Mouse (Mus musculus): ENCODE results near the gene Olfr1415.
"Not testable (repeated sequence)": the region's sequence is repeated elsewhere in the genome, so short reads cannot be mapped to it uniquely, and the experiment has no call there.

Gene Olfr1415

DNA sequence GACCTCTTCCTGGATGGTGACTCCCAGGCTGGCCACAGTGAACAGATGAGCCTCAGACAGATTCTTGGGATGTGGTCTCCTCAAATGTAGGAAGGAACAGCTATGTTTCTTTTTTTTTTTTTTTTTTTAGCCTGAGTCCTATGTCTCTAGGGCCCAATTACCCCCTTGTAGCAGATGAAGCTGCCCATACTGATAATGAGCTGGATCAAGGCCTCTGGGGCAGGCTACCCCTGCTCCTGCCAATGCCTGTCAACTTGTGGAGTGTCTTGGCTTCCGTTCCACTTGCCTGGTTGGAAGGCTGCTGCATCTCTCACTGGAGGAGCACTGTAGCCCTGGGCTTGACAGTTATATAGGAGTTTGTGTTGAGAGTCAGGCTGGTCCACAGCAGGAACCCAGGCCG lies at the start of gene Olfr1415:
Gene Olfr1415 (minus strand): TSS at position 101 of the 400 bp plus-strand sequence.
- DNase-seq (ENCODE audit: low read depth, low spot score), result no peak

DNA sequence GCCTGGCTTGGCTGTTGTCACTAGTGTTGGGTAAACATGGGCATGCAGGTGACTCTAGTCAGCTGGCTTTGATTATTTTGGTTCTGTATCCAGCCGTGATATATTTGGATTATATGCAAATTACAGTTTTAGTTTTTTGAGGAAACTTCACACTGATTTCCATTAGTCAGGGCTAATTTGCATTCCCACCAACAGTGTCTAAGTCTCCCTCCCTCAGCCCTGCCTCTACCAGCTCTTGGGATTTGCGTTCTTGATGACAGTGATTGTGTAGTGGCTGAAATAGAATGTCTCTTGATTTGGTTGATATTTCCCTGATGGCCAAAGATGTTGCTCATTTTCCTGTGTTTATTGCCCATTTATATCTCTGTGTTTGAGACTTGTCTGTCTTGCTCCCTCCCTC lies 43.2 kb upstream of the Olfr1415 start:
- no peak for DNase-seq (ENCODE audit: low read depth, low spot score)

DNA sequence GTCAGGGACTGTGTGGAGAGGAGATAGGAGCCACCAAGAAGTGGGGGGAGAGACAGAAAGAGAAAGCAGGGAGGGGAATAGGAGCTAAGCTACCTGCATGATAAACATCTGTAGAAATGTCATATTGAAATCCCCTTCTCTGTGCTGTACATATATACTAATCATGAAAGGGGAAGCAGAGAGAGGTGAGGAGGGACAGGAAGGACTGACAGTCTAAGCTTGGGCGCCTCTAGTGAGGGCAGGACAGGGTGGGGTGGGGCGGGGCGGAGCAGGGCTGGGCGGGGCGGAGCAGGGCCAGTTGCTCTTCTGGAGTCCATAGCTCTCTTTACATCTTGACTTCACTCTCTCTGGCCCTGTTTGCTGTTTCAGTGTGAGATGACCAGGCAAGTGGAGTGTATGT lies 41.1 kb upstream of the Olfr1415 start:
- no peak for DNase-seq (ENCODE audit: low read depth, low spot score)

DNA sequence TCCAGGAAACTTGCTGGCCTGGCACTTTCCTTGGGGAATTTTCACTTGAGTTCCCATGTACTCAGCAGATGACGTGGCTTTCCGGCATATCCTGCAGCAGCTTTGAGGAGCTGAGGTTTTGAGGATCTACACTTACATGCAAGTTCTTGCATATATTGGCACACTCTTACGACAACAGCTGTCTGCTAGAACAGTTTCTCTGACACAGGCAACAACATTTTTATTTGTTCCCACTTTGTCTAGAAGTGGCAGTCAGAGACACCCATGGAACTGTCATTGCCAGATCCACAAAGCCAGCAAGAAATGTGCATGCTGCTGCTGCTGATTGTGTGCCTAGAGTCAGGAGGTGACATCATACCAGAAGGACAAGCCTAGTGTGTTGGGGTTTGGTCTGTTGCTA lies 27.9 kb upstream of the Olfr1415 start:
- no peak for DNase-seq (ENCODE audit: low read depth, low spot score)

DNA sequence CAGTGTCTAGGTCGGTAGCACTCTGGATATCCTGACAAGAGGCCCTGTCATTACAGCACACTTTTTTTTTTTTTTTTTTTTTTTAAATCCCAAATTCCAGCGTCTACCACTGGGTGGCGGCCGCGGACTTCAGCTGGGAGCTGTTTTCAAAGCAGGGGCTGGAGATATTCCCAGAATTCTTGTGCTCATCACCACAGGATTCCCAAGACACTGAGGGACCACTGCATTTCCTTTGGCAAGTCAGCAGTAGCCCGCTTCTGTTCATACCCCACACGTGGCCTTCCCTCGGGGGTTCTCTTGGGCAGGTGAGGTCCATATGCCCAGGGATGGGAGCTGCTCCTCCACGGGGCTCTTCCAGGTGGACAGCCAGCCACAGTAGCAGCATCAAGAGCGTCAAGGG lies 25.5 kb upstream of the Olfr1415 start:
- peak; percentile 62 for DNase-seq (ENCODE audit: low read depth, low spot score)

DNA sequence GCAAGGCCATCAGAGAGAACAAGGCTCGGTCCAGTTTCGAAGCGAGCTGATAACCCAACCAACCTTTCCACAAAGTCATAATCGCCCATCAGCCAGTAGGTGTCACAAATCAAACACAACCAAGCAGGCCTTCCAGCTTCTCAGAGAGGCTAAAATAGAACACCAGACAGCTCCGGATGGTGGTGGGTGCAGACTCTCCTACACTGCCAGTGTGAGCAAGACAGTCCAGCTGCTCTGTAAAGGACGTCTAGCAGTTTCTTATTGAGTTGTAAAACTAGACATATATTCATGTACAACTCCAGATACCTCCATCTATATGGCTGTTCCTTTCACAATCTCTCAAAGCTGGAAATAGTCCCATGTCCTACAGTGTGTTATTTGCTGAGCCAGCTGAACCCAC lies 23.1 kb upstream of the Olfr1415 start:
- DNase-seq (ENCODE audit: low read depth, low spot score), result no peak

DNA sequence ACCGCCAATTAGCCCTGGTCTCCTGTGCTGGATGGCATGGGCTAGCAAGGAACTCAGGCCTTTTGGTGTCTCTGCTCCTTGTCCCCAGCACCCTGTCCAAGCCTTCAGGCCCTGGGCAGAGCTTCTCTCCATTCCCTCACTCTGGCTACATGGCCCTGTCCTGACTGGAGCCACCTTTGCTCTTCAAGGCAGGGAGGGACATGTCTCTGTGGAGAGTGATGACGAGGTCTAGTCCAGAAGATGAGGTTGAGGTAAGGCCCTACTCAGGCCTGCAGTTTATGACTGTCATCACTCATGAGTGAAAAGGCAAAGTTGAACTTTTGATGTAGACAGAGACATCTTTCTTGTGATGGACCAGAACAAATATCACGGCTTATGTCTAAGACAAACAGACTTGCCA lies 22.7 kb upstream of the Olfr1415 start, which contains the start of gene Olfr1414:
Gene Olfr1414 (minus strand): TSS at position 101 of the 400 bp plus-strand sequence.
- DNase-seq (ENCODE audit: low read depth, low spot score), result no peak

DNA sequence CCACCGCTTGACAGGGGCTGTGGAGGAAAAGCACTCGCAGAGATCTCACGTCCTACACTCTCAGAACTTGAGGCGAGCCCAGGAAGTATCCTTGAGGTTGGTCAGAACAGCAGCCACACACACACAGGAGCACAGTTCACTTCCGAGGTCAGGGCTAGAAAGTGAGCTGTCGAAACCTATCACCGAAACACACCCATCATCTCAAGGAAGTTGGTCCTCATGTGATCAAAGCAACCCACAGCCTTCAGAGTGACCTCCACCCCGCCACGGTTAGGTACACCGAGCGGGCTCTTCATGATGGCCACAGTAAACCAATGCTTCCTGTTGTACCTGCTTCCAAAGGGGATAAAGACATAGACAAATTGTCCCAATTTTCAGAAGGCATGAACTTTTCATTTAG lies 19.5 kb upstream of the Olfr1415 start:
- no peak for DNase-seq (ENCODE audit: low read depth, low spot score)

DNA sequence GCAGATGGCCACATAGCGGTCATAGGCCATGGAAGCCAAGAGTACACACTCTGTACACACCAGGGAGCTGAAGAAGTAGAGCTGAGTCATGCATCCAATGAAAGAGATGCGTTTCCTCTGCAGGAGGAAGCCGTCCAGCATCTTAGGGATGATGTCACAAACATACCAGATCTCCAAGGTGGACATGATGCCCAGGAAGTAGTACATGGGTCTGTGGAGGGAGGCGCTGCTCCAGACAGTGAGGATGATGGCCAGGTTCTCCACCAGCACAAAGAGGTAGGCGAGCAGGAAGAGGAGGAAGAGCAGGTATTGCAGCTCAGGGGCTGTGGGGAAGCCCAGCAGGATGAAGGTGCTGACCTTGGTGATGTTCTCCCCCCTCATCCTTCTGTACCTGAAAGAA lies 15.7 kb upstream of the Olfr1415 start:
- not testable (repeated sequence) for DNase-seq (ENCODE audit: low read depth, low spot score)

DNA sequence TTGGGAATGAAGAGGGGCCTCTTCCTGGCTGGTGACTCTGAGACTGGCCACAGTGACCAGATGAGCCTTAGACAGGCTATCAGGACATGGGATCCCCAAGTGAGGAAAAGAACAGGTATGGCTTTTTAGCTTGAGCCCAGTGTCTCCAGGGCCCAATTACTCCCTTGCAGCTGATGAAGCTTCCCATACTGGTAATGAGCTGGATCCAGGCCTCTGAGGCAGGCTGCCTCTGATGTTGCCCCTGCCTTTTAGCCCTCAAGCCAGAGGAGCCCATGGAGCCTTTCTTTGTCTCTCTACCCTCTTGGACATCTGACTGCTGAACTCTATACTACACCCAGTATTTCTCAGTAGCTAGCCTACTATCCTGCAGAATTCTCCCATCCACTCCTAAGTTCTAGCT lies 10.9 kb downstream of the Olfr1415 start, which contains the start of gene Olfr1416:
Gene Olfr1416 (minus strand): TSS at position 101 of the 400 bp plus-strand sequence.
- DNase-seq (ENCODE audit: low read depth, low spot score), result no peak

DNA sequence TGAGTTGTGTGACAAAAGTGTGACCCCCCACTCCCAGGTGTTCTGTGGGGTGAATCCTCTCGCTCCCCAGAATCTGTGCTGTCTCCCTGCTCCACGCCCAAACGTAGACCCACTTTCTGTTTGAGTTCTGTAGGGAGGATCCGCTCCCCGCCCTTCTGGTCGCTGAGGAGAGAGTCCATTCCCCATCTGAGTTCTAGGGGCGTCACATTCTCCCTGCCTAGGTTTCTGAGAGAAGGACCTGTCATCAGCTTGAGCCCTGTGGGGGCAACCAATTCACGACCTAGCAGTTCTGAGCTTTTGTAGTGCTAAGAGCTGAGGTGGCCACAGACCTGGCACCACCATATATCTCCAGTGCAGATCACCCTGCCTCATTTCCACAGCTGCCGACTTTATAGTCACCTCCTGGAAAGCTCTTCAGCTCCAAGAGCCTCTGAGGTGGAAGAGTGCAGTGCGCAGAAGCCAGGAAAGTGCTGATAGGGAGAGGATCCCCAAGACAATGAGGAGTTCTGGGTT lies 21.8 kb downstream of the Olfr1415 start:
- DNase-seq (ENCODE audit: low read depth, low spot score), result no peak

DNA sequence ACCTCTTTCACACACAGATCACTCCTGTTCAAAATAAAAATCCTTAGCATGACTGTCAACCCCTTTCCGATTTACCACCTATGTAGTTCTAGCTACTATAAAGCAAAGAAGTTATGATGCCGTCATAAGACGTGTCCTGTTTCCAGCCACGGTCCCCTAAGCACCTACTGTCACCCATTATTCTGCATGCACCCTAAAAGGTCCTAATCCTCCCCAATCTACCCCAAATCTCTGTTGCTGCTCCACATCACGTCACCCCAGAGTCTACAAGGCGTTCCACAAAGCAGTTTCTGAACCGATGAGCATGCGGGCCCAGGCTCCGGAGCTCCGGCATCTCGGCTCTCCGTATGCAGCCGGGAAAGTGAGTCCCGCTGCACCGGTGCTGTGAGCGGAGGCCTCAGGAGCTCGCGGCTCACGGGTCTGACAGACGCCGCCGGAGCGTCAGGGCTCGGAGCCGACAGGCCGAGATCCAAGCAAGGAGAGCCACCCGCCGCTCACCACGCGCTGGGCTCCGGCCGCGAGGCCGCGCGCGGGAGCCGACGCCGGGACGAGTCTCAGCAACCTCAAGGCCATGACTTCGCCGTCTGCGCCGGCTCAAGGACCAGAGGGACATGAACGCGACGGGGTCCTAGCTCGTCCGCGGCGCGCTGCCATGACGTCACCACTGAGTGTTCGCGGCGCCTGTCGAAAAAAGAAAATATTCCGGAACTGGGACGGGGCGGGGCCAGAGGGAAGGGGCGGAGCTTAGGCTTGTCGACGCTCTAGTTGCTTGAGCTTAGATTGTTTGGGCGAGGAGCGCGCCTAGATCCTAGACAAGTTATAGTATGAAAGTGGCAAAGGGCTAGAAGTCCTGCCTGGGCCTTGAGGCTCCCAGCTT lies 22.5 kb downstream of the Olfr1415 start, which contains the start of gene Ndufa10:
Gene Ndufa10 (minus strand): TSS at position 696 of the 877 bp plus-strand sequence.
- DNase-seq (ENCODE audit: low read depth, low spot score), result peak; percentile 92

DNA sequence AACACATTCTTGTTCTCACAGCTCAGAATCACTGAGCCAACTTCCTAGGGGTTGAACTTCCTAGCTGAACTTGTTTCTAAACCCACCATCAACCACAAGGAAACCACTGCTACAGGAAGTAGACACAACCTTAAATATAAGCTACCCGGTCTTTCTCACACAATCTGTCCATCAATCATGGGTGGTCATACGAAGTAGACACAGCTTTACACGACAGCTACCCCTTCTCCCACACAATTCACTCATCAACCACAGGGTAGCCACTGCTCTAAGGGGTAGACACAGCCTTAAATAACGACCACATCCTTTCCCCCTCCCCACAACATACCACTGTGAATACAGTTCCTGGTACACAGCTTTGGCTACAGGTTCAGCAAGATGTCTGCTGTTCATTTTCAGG lies 27.0 kb downstream of the Olfr1415 start:
- DNase-seq (ENCODE audit: low read depth, low spot score), result no peak

DNA sequence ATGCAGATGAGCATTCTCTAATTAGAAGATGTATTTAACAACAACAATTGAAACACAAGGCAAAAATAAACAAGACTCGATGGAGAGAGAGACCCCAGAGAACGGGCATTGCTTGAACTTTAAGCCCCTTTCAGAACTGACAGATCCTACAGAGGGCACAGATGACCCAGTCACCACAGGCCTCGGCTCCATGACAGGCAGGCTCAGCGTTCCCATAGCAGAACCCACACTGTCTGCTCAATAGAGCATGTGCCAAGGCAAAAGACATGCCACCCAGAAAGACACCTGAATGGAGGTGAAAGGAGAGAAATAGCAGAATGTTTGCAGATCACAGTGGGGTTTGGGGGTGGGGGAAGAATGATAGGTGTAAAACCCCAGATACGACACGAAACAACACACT lies 37.5 kb downstream of the Olfr1415 start:
- DNase-seq (ENCODE audit: low read depth, low spot score), result no peak

DNA sequence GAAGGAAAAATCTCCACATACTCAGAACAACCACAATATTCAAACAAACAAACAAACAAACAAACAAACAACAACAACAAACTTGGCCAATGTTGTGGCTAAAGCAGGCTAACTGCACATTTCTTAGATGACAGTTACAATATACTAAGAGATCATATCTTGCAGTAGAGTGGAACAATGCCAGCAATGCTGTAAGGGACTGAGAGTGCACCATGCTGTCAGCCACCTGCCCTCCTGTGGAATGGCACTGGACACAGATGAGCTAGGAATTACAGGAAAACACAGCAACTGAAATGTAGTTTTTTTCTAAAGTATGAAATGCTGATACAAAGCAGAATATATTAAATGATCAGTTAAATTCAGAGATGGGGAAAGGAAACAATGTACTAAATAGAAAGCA lies 38.1 kb downstream of the Olfr1415 start:
- DNase-seq (ENCODE audit: low read depth, low spot score), result no peak

DNA sequence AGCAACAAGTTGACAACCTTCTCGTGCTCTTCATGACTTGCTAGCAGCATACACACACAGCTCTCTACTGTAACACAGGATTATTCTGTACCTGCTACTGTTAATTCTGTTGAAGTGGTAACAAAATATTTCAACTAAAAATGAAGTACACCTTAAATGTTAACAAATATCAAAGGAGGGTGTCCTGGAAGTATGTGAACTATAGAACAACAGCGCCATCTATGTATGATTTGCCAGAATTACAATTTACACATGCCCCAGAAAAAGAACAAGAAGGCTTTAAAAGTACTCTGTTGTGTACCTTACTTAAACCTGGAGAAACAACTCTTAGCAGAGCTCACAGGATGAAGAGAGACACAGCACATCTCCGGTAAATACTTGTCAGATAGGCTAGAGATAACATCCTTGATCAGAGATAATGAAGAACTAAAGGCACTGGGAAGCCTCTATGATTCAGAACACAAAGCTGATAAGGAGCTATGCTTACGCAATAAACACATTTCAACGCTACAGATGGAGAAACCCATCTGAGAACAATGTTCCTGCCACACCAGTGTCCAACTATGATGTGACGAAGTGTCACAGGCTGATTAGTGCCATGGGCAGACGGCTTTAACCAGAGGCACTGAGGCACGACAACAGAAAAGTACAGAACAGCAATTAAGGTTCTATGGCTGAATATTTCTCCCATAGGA lies 42.0 kb downstream of the Olfr1415 start:
- DNase-seq (ENCODE audit: low read depth, low spot score), result peak; percentile 39

DNA sequence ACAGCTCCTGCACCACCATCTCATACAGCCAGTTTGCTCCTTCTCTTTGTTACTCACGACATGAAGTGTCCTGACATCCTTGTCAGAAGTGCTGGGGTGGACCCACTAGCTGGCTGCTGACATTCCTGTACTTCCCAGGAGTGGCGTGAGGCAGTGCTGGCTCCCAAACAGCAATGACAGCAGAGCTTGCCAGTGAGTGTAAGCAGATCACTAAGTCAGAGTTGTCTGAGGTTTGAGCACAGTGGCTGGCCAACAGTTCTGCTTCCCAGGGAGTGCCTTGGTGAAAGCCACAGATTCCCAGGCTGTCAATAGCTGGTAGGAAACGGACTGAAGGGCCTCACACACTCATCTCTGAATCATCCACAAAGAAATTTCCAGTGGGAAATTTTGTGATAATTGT lies 47.6 kb downstream of the Olfr1415 start:
- DNase-seq (ENCODE audit: low read depth, low spot score), result no peak

DNA sequence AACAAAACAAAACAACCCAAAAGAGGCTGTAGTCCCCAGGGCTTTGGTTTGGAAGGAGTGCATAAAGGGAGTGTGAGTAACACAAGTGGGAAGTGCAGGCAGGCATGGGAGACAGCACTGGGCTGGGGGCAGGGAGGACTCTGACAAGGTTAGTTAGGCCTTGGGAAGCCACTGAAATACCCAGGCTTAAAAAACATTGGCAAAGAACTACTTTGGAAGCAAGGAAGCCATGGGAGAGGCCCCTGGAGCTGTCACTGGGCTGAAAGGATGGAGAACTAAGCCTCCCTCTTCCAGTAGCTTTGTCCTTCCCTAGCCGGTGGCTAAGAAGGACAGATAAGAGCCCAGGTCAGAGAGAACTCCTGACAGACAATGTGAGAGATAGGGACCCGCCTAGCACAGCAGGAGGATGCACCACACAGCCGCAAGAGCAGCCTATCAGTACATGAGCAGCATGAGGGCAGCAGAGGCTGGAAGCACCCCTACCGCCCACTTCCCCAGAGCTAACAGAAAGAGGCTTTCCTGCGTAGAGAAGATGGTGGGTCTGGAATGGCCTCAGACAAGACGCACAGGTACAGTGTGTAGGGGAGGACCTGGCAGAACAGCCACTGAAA lies 54.3 kb downstream of the Olfr1415 start:
- DNase-seq (ENCODE audit: low read depth, low spot score), result no peak

DNA sequence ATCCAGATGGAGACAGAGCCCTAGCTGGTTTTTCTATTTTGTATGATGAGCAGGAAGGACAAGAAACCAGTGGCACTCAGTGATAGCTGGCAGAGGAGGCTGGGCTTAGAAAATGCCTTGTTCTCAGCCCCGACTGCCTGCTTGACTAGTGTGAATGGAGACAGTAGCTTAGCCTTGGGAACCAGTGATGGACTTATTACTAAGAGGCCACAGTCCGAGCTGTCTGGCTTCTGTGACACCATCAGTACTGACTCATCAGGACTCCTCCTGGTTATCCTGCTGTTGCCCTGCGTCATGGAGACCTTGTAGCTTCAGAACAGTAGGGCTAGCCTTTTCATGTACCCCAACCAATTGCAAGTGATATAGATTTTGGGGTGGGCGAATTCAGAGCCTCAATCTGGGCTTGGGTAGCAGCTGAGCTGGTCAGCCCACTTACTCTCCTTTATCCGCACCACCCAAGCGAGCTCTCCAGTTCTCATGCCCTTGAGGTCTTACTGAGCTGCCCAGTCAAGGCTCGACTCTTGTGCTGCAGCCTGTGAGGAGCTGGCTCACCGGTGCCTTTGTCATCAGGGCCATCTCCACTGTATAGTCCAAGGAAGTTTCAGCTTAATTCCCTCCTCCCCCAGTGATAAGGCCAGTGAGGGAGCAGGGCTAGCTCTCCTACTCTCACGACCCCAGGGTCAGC lies 55.7 kb downstream of the Olfr1415 start:
- no peak for DNase-seq (ENCODE audit: low read depth, low spot score)

Data from R1 (cell line).